Mouse (Mus musculus) liver, embryonic 16.5 days (tissue): Measurements from ENCODE around the gene Nck2. TPM values are rescaled to one million over a fixed set of nuclear protein-coding genes. Genes with fewer than 3 reads are reported as not detected.

ENCODE experiments used
- ATAC-seq: fragments of 200-750 bp; cut with Nextera tagmentation; 2 replicates; pipeline ENCODE4 v1.8.0; 2017; ENCODE audit warnings: low read depth, mild to moderate bottlenecking, moderate number of reproducible peaks, moderate library complexity
- H3K27ac ChIP-seq: fragments of 300-500 bp; sonication (generic); 2 replicates; pipeline ENCODE4 v1.5.1; 2014; ENCODE audit warnings: mild to moderate bottlenecking, low read length
- H3K27me3 ChIP-seq: fragments of 300-500 bp; sonication (generic); 2 replicates; pipeline ENCODE4 v1.6.1; 2014; ENCODE audit warnings: low read depth, low read length, mixed read lengths; ENCODE audit not compliant: control insufficient read depth, insufficient read depth
- H3K36me3 ChIP-seq: fragments of 300-500 bp; sonication (generic); 2 replicates; pipeline ENCODE4 v1.6.1; 2014; ENCODE audit warnings: mild to moderate bottlenecking; ENCODE audit not compliant: control insufficient read depth, insufficient read depth
- H3K4me1 ChIP-seq: fragments of 300-500 bp; sonication (generic); 2 replicates; pipeline ENCODE4 v1.6.1; 2014; ENCODE audit warnings: low read depth, low read length, mixed read lengths; ENCODE audit not compliant: control insufficient read depth
- H3K4me2 ChIP-seq: fragments of 300-500 bp; sonication (generic); 2 replicates; pipeline ENCODE4 v1.6.1; 2014; ENCODE audit warnings: low read depth, low read length, mixed read lengths
- H3K4me3 ChIP-seq: fragments of 300-500 bp; sonication (generic); 2 replicates; pipeline ENCODE4 v1.5.1; 2014; ENCODE audit warnings: low read depth, mild to moderate bottlenecking, low read length
- H3K9ac ChIP-seq: fragments of 300-500 bp; sonication (generic); 2 replicates; pipeline ENCODE4 v1.6.1; 2014; ENCODE audit warnings: low read depth, low read length
- H3K9me3 ChIP-seq: fragments of 300-500 bp; sonication (generic); replicated peaks from 2 replicates; pipeline ENCODE4 v1.6.1; 2016; ENCODE audit warnings: low read length; ENCODE audit not compliant: control insufficient read depth
- WGBS: fragments of 180-500 bp; shearing (Covaris S2); extraction: QIAGEN DNeasy Blood & Tissue Kit; methylation state at CpG from one replicate; pipeline ENCODE4 v1.1.7; 2014; ENCODE audit not compliant: insufficient replicate concordance; 5-methylcytosine and 5-hydroxymethylcytosine counted together
- polyA plus RNA-seq: library from polyadenylated mRNA; unstranded; fragments of >200 nt; fragmentation: Nextera tagmentation; extraction: Ambion mirVana; gene quantifications from 2 replicates; pipeline ENCODE4 v1.2.1, GENCODE M21; 2015

Gene Nck2
- polyA plus RNA-seq, 1 experiment from 2014 or later: 8.4 TPM

DNA sequence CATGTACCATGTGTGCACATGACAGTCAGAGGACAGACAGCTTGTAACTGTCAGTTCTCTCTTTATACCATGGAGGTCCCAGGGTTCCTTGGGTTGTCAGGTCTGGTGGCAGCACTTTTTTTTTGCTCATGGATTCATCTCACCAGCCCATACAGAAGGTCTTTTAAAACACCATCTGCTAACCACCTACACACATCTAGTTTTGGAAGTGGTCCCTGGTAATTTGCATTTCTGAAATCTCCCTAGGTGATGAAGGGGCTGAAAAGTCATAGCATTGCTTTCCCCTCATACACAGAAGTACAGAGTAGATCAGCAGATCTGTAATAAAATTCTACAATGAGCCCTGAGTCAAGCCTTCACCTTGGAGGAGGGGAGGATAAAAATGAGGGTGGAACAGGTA, 44.9 kb downstream of the Nck2 start:
- H3K9me3 ChIP-seq: no peaks in the 10 kb centered on the region
- no peaks in the 10 kb centered on the region for H3K27me3 ChIP-seq
- H3K9ac ChIP-seq: no peak overlapping the region
- peaks cover 11% of the 10 kb centered on the region for H3K4me1 ChIP-seq
- no peak overlapping the region for H3K4me2 ChIP-seq
- ATAC-seq: no peak
- H3K27ac ChIP-seq: no peak overlapping the region
- H3K4me3 ChIP-seq: no peak overlapping the region
- H3K36me3 ChIP-seq: no peaks in the 10 kb centered on the region

DNA sequence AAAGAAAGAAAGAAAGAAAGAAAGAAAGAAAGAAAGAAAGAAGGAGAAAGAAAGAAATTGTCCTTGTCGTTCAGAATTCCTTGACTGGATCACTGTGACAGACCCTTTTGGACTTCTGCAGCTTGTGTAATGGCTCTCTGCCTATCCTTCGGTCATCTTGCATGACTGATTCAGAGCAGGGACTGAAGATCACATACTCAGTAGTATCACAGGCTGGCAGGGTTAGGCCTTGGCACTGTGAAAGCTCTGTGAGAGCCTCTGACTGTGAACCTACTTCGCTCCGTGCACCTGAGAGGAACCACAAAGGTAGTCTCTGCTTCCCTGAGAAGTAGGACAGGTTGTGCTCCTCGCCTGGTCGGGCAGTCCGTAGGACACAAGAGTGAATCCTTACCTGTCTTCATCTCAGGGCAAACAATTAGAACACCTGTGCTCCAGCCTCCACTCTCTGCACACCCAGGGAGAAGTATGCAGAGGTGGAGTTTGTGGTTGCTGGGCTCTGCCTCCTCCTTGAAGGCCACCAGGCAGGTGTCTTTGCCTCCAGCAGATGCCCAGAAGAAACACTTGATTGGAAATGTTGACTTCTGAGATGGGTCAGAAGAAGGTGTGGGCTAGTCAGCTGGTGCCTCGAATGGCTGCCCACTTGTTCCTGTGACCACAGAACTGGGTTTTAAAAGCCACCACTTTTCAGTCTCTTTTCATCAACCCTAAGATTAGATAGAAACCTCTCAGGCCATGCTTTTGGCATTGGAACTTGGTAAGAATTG, 47.3 kb downstream of the Nck2 start:
- no peaks in the 10 kb centered on the region; the same call in 1 of the 2 replicates for H3K4me1 ChIP-seq
- no peak for ATAC-seq
- H3K36me3 ChIP-seq: no peaks in the 10 kb centered on the region
- WGBS: 72% methylated on average over 8 of the region's 8 CpGs
- no peaks in the 10 kb centered on the region for H3K9me3 ChIP-seq
- H3K4me2 ChIP-seq: no peak overlapping the region
- no peak overlapping the region for H3K27ac ChIP-seq
- no peaks in the 10 kb centered on the region for H3K27me3 ChIP-seq
- no peak overlapping the region for H3K9ac ChIP-seq
- H3K4me3 ChIP-seq: no peak overlapping the region

DNA sequence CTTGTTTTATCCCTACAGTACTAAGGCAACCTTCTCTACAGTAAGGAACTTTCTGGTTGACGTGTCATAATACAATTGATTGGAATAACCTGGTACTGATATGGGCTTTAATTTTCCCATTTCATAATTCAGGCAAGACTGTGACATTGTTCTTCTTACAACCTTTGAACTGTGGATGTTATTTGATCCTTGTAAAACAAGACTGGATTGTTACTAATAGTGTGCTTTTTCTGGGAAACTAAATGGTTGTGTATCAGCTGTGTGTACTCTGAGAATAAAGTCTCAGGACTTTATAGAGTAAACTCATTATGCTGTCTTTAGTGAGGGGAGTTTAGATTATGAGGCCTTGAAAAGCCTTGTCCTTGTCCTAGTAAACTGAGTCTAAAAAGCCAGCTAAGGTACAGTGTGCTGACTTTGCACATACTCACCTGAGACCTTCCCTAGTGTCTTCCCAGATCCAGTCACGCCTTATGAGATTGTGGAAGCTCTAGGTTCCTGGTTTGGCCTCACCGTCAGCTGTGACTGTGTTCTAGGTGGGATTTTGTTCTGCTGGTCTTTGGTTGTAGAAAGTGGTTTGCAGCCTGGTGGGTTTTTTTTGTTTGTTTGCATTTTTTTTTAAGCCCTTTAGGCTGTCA, 48.5 kb downstream of the Nck2 start:
- Histone ChIP-seq H3K9me3 (no peaks in the 10 kb centered on the region), H3K27me3 (no peaks in the 10 kb centered on the region), H3K36me3 (no peaks in the 10 kb centered on the region), H3K27ac (no peak overlapping the region), H3K9ac (no peak overlapping the region), H3K4me3 (no peak overlapping the region), H3K4me1 (no peaks in the 10 kb centered on the region; the same call in 1 of the 2 replicates), H3K4me2 (no peak overlapping the region)
- 78% methylated on average over 3 of the region's 3 CpGs for WGBS
- no peak for ATAC-seq

DNA sequence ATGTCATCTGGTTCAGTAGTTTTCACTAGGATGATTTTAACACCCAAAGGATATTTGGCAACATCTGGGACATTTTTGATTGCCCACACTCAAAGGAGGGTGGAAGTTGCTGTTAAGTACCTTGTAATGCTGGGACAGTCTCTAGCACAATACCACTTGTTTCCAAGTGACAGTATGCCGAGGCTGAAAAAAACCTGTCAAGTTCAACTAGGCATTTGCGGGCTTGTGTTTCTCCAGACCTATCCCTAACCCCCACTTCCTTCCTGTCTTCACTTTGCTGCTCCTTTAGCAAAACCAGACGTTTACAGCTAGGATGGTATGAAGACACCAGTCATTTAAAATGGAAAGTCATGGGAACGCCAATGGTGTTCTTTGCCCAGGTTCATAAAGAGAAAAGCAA, 51.7 kb downstream of the Nck2 start:
- H3K4me3 ChIP-seq: no peak overlapping the region
- H3K36me3 ChIP-seq: no peaks in the 10 kb centered on the region
- no peak for ATAC-seq
- no peaks in the 10 kb centered on the region for H3K27me3 ChIP-seq
- 41% methylated on average over 4 of the region's 4 CpGs for WGBS
- no peaks in the 10 kb centered on the region for H3K9me3 ChIP-seq
- no peak overlapping the region for H3K9ac ChIP-seq
- H3K27ac ChIP-seq: no peak overlapping the region
- peaks cover 8% of the 10 kb centered on the region for H3K4me1 ChIP-seq
- no peak overlapping the region for H3K4me2 ChIP-seq

DNA sequence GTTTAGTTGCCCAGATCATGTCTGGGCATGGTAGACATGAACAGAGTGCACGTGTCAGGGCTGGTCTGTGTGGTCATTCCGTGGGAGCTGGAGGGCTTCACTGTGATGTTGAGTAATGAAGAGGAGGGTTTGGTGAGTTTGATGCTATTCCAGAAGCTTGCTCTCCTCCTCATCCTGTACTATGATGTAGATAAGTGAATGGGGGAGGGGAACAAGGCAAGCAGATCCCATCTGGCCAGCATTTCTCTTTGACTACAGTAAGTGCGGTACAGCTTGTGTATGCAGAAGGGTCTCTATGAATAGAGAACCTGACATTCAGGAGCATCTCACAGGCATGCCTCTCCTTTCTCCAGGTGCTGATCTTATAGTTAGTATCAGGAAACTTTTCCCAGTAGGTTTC, 52.6 kb downstream of the Nck2 start:
- WGBS: 78% methylated on average over 3 of the region's 3 CpGs
- ATAC-seq: no peak

DNA sequence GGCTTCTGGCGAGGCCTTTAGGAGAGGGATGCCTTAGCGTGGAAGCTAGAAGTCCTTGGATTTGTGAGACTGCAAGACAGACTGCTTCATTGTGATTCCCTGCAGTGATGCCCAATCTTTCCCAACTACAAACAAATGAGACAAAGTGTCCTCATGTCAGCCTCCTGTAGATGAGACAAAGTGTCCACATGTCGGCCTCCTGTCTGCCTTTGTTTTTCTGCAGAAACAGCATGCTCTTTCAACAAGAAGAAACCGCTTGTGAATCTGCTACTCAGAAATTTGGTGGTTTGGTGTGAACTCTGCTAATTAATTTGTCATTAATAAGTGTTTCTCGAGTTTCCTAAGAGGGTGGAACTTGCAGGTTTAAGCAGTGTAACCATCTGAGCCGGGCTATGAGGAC, 53.6 kb downstream of the Nck2 start:
- H3K4me3 ChIP-seq: no peak overlapping the region
- no peak overlapping the region for H3K27ac ChIP-seq
- H3K4me1 ChIP-seq: peaks cover 25% of the 10 kb centered on the region
- WGBS: 67% methylated on average over 6 of the region's 6 CpGs
- H3K9me3 ChIP-seq: no peaks in the 10 kb centered on the region
- H3K4me2 ChIP-seq: no peak overlapping the region
- ATAC-seq: no peak
- no peak overlapping the region for H3K9ac ChIP-seq
- H3K27me3 ChIP-seq: no peaks in the 10 kb centered on the region
- H3K36me3 ChIP-seq: no peaks in the 10 kb centered on the region

More for the DNA sequence above, 52.6 kb downstream of the Nck2 start:
- H3K9ac ChIP-seq: no peak overlapping the region
- H3K27me3 ChIP-seq: no peaks in the 10 kb centered on the region
- H3K4me2 ChIP-seq: no peak overlapping the region
- no peak overlapping the region for H3K27ac ChIP-seq
- peaks cover 16% of the 10 kb centered on the region for H3K4me1 ChIP-seq
- H3K36me3 ChIP-seq: no peaks in the 10 kb centered on the region
- no peak overlapping the region for H3K4me3 ChIP-seq
- no peaks in the 10 kb centered on the region for H3K9me3 ChIP-seq

DNA sequence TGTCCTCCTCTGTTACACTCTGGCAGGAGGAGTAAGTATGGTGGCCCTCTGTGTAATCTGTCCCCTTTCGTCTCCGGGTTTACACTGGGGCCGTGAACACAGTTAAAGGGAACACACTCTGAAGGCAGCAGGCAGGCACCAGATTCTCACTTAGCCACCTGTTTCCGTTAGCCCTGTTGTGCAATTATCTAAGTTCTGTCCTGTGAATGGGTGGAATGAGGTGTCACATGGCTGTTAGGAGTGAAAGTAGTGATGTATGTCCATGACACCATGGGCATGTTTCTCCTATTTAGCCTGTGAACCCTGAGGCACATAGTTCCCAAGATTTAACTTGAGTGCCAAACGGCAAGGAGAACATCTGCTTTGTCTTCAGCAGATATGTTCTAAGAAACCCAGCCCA, 55.7 kb downstream of the Nck2 start:
- peaks cover 29% of the 10 kb centered on the region for H3K4me1 ChIP-seq
- no peaks in the 10 kb centered on the region for H3K9me3 ChIP-seq
- H3K4me3 ChIP-seq: no peak overlapping the region
- H3K27me3 ChIP-seq: no peaks in the 10 kb centered on the region
- no peak overlapping the region for H3K9ac ChIP-seq
- WGBS: 22% methylated on average over 5 of the region's 5 CpGs
- no peak overlapping the region for H3K4me2 ChIP-seq
- H3K27ac ChIP-seq: no peak overlapping the region
- ATAC-seq: no peak
- H3K36me3 ChIP-seq: no peaks in the 10 kb centered on the region

DNA sequence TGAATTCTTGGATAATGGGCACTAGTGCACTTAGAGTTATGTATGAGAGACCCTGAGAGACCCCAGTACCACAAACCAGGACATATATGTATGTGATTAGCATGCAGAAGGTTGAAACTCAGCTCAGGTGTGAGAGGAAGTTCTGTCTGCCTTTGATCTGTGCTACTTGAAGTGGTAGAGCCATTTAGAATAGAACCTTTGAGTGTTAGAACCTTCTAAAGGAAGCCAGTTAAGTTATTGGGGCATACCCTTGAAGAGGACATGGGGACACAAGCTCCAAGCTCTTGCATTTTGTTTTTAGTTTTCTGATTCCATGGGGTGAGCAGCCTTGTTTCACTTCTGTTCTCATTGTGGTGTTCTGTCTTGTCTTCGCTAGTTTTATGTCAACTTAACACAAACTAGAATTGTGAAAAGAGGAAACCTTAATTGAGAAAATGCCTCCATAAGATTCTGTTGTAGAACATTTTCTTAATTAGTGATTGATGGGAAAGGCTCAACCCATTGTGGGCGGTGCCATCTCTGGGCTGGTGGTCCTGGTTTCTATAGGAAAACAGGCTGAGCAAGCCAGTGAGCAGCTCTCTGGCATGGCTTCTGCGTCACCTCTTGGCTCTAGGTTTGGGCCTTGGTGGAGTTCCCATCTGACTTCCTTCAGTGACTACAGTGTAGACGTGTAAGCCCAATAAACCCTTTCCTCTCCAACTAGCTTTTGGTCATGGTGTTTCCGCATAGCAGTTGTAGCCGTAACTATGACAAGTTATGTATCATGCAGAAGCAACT, 57.0 kb downstream of the Nck2 start:
- peaks cover 29% of the 10 kb centered on the region for H3K4me1 ChIP-seq
- ATAC-seq: no peak
- H3K4me2 ChIP-seq: no peak overlapping the region
- no peaks in the 10 kb centered on the region for H3K36me3 ChIP-seq
- no peaks in the 10 kb centered on the region for H3K27me3 ChIP-seq
- no peaks in the 10 kb centered on the region for H3K9me3 ChIP-seq
- WGBS: 76% methylated on average over 6 of the region's 6 CpGs
- no peak overlapping the region for H3K9ac ChIP-seq
- peak overlapping the region; percentile 38; the same call in 1 of the 2 replicates for H3K27ac ChIP-seq
- no peak overlapping the region for H3K4me3 ChIP-seq
